Mouse (Mus musculus): Measurements from ENCODE around the gene Map2k3.
"Not testable (repeated sequence)": the region's sequence is repeated elsewhere in the genome, so short reads cannot be mapped to it uniquely, and the experiment has no call there.

The Map2k3 gene

GRCm38 (mm10) chr11:60931869-60932481 lies at the start of gene Map2k3:
Map2k3 (plus strand) TSS chr11:60932033.
- peak; percentile 93 for DNase-seq (ENCODE audit: low read depth)

- DNase-seq (ENCODE audit: low read depth), result no peak
Observed at GRCm38 (mm10) chr11:60882386-60882785, 49.4 kb upstream of the Map2k3 start.

- not testable (repeated sequence) for DNase-seq (ENCODE audit: low read depth)
Observed at GRCm38 (mm10) chr11:60886986-60887385, 44.8 kb upstream of the Map2k3 start.

GRCm38 (mm10) chr11:60889861-60890260 lies 42.0 kb upstream of the Map2k3 start:
- no peak for DNase-seq (ENCODE audit: low read depth)

GRCm38 (mm10) chr11:60890286-60890685 lies 41.5 kb upstream of the Map2k3 start:
- no peak for DNase-seq (ENCODE audit: low read depth)

GRCm38 (mm10) chr11:60890744-60891143 lies 41.1 kb upstream of the Map2k3 start:
- no peak for DNase-seq (ENCODE audit: low read depth)

GRCm38 (mm10) chr11:60895915-60896314 lies 35.9 kb upstream of the Map2k3 start:
- no peak for DNase-seq (ENCODE audit: low read depth)

- no peak for DNase-seq (ENCODE audit: low read depth)
Observed at GRCm38 (mm10) chr11:60902001-60902400, 29.8 kb upstream of the Map2k3 start.

GRCm38 (mm10) chr11:60902486-60902885 lies 29.3 kb upstream of the Map2k3 start:
- no peak for DNase-seq (ENCODE audit: low read depth)

- DNase-seq (ENCODE audit: low read depth), result no peak
Observed at GRCm38 (mm10) chr11:60903661-60904061, 28.2 kb upstream of the Map2k3 start.

GRCm38 (mm10) chr11:60905407-60906120 lies 26.3 kb upstream of the Map2k3 start:
- no peak for DNase-seq (ENCODE audit: low read depth)

GRCm38 (mm10) chr11:60906449-60906848 lies 25.4 kb upstream of the Map2k3 start:
- DNase-seq (ENCODE audit: low read depth), result no peak

GRCm38 (mm10) chr11:60908073-60908472 lies 23.8 kb upstream of the Map2k3 start:
- DNase-seq (ENCODE audit: low read depth), result no peak

GRCm38 (mm10) chr11:60909626-60910025 lies 22.2 kb upstream of the Map2k3 start:
- no peak for DNase-seq (ENCODE audit: low read depth)

GRCm38 (mm10) chr11:60912525-60912973 lies 19.3 kb upstream of the Map2k3 start:
- no peak for DNase-seq (ENCODE audit: low read depth)

- peak; percentile 77 for DNase-seq (ENCODE audit: low read depth)
Observed at GRCm38 (mm10) chr11:60913301-60914196, 18.3 kb upstream of the Map2k3 start.

- DNase-seq (ENCODE audit: low read depth), result no peak
Observed at GRCm38 (mm10) chr11:60914491-60914890, 17.3 kb upstream of the Map2k3 start, which contains the start of gene Natd1. Natd1 (minus strand) TSS chr11:60914750.

- DNase-seq (ENCODE audit: low read depth), result no peak
Observed at GRCm38 (mm10) chr11:60915201-60915600, 16.6 kb upstream of the Map2k3 start.

- DNase-seq (ENCODE audit: low read depth), result no peak
Observed at GRCm38 (mm10) chr11:60920021-60920420, 11.8 kb upstream of the Map2k3 start.

- no peak for DNase-seq (ENCODE audit: low read depth)
Observed at GRCm38 (mm10) chr11:60922195-60922594, 9.6 kb upstream of the Map2k3 start.

GRCm38 (mm10) chr11:60922964-60923363 lies 8.9 kb upstream of the Map2k3 start:
- DNase-seq (ENCODE audit: low read depth), result no peak

GRCm38 (mm10) chr11:60924498-60924897 lies 7.3 kb upstream of the Map2k3 start:
- DNase-seq (ENCODE audit: low read depth), result peak; percentile 67

All from c-Kit-positive CD71-positive TER-119-negative erythroid progenitor cells, embryonic 14.5 days (primary cell).